Mouse (Mus musculus) G1E (cell line): Measurements from ENCODE around the gene Vat1. TPM values are rescaled to one million over a fixed set of nuclear protein-coding genes. Genes with fewer than 3 reads are reported as not detected.

ENCODE experiments used
- ATAC-seq: 2 replicates; pipeline ENCODE4 v1.8.0; 2016; ENCODE audit warnings: mild to moderate bottlenecking; ENCODE audit not compliant: insufficient number of reproducible peaks, poor library complexity, low FRiP score, severe bottlenecking; ENCODE audit errors: extremely low read depth
- DNase-seq: peaks from one replicate; pipeline ENCODE4 v3.0.0; 2012; ENCODE audit warnings: low spot score
- H3K27me3 ChIP-seq: 2 replicates; pipeline ENCODE4 v1.6.1; 2012; ENCODE audit warnings: mild to moderate bottlenecking, low read length, inconsistent platforms; ENCODE audit not compliant: insufficient read depth
- H3K36me3 ChIP-seq: replicated peaks from 2 replicates; pipeline ENCODE3; 2012; ENCODE audit warnings: mild to moderate bottlenecking, inconsistent platforms
- H3K4me1 ChIP-seq: 2 replicates; pipeline ENCODE4 v1.6.1; 2012; ENCODE audit warnings: low read depth, low read length, inconsistent platforms, mixed read lengths; ENCODE audit not compliant: insufficient read depth
- H3K4me3 ChIP-seq: 2 replicates; pipeline ENCODE4 v1.5.1; 2012; ENCODE audit warnings: low read depth, mild to moderate bottlenecking, inconsistent platforms, low read length, moderate library complexity, mixed read lengths
- H3K9me3 ChIP-seq: replicated peaks from 2 replicates; pipeline ENCODE4 v1.6.1; 2012; ENCODE audit warnings: inconsistent platforms
- CTCF ChIP-seq: IDR thresholded peaks from 2 replicates; pipeline ENCODE4 v1.5.1; 2012; ENCODE audit warnings: low read depth, low read length, inconsistent platforms, mixed read lengths
- GATA1 ChIP-seq: IDR thresholded peaks from 2 replicates; pipeline ENCODE4 v1.6.1; 2012; ENCODE audit warnings: borderline replicate concordance, low read length, inconsistent platforms, mixed read lengths
- GATA2 ChIP-seq: IDR thresholded peaks from 2 replicates; pipeline ENCODE4 v1.6.1; 2012; ENCODE audit warnings: low read depth, low read length, inconsistent platforms, borderline replicate concordance
- POLR2AphosphoS5 ChIP-seq: IDR thresholded peaks from 2 replicates; pipeline ENCODE4 v1.6.1; 2012; ENCODE audit warnings: low read depth, low read length, inconsistent platforms; ENCODE audit not compliant: insufficient replicate concordance
- TAL1 ChIP-seq: conservative IDR thresholded peaks from 2 replicates; pipeline ENCODE4 v1.6.1; 2012; ENCODE audit warnings: low read depth, low read length, inconsistent platforms, mixed read lengths
- polyA plus RNA-seq: library from polyadenylated mRNA; stranded (reverse); fragments of >175 nt; gene quantifications from 2 replicates; pipeline ENCODE4 v1.2.3, GENCODE M21; 2012
- total RNA-seq, 2 experiments: library from RNA; stranded (forward) in 1 of 2; stranded (reverse) in 1 of 2; fragments of 200-1000 nt in 1 of 2; fragments of >200 nt in 1 of 2; fragmentation: Nextera tagmentation in 1 of 2; gene quantifications; 2 replicates each; pipeline ENCODE4 v1.2.3; 2014 to 2017

The Vat1 gene
- total and polyA plus RNA-seq, 3 experiments, result 103 to 384 (median 238) TPM

DNA sequence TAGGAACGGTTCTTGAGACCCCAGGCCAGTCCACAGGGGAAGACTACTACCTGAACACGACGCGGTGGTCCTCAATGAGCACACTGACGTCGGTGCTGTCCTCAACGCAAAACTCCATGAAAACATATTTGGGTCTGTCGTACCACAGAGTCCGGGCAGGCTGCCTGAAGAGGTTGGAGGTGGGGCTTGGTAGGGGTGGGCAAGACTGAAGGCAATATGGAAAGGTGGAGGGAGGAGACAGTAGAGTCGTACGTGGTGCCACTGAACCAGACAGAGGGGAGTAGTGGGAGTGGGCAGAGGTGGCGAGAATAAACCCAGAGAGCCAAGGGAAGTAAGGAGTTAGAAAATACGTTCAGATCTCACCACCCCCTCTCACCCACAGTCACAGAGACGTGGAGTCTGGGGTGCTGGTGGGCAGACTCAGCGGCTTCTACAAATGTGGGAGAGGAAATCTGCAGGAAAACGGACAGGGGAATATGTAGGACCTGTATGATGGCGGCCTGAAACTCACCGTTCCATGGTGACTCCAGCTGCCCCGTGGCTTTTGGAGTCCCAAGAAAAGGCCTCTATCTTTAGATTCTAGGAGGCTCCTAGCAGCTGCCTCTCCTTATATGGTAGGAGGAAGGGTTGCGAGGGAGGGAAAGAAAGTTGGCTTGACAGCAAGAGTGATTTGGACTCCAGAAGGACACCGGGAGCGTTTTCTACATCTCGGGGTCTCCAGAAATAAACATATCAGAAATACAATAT, 41.8 kb downstream of the Vat1 start, which contains the start of gene Gm27029:
Gene Gm27029, minus strand, starts transcription at position 692 of the 747 bp plus-strand sequence.
- ATAC-seq (no peak), DNase-seq (no peak)
- no peaks in the 10 kb centered on the region for H3K9me3 ChIP-seq
- H3K4me3 ChIP-seq, result peak within 1 kb of the TSS; percentile 89
- H3K4me1 ChIP-seq, result peaks cover 49% of the 10 kb centered on the region
- no peaks in the 10 kb centered on the region for H3K27me3 ChIP-seq
- no peak for TF ChIP-seq POLR2AphosphoS5
- no peak for TF ChIP-seq GATA1
- no peak for TF ChIP-seq GATA2
- TF ChIP-seq TAL1, result no peak
- no peak for TF ChIP-seq CTCF
- H3K36me3 ChIP-seq, result peaks cover 20% of the 10 kb centered on the region

DNA sequence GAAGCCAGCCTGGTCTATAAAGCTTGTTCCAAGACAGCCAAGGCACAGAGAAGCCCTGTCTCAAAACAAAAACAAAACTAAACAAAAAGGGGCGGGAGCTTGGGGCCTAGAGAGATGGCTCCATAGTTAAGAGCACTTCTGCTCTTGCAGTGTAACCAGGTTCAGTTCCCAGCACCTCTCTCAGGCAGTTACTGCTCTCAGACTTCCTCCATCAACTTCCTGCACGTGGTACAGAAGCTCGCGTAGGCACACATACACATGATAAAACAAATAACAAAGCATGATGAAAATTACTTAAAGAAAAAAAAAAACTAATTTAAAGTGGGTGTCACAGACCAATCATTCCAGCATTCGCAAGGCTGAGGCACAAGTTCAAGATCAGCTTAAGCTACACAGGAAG, 45.9 kb downstream of the Vat1 start:
- H3K27me3 ChIP-seq, result no peaks in the 10 kb centered on the region
- H3K4me1 ChIP-seq, result peaks cover 50% of the 10 kb centered on the region
- DNase-seq, result no peak
- H3K4me3 ChIP-seq, result no peak overlapping the region
- no peak for ATAC-seq
- H3K36me3 ChIP-seq, result peaks cover 5% of the 10 kb centered on the region
- TF ChIP-seq TAL1, result no peak
- TF ChIP-seq POLR2AphosphoS5, result no peak
- TF ChIP-seq GATA2, result no peak
- no peak for TF ChIP-seq GATA1
- no peak for TF ChIP-seq CTCF
- H3K9me3 ChIP-seq, result no peaks in the 10 kb centered on the region

DNA sequence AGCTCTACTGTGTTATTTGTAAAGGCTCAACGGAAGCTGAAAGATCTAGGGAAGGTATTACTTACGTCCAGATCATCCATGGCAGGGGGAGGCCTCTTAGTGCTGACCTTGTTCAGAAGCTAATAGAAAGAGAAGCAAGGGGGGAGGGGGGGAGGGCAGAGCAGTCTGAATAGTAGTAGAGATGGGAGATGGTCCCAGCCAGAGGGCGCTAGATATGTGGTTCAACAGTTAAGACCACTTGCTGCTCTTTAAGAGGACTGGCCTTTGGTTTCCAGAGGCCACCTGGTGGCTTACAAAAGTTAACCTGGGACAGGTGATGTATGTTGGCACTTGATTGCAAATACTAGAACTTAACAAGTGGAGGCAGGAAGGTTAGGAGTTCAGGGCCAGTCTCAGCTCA, 46.4 kb downstream of the Vat1 start:
- DNase-seq (no peak), ATAC-seq (no peak)
- Histone ChIP-seq H3K36me3 (peaks cover 9% of the 10 kb centered on the region), H3K4me1 (peaks cover 49% of the 10 kb centered on the region), H3K4me3 (no peak overlapping the region), H3K9me3 (no peaks in the 10 kb centered on the region), H3K27me3 (no peaks in the 10 kb centered on the region)
- TF ChIP-seq CTCF, result no peak
- TF ChIP-seq GATA2, result no peak
- TF ChIP-seq GATA1, result no peak
- TF ChIP-seq TAL1, result no peak
- no peak for TF ChIP-seq POLR2AphosphoS5

DNA sequence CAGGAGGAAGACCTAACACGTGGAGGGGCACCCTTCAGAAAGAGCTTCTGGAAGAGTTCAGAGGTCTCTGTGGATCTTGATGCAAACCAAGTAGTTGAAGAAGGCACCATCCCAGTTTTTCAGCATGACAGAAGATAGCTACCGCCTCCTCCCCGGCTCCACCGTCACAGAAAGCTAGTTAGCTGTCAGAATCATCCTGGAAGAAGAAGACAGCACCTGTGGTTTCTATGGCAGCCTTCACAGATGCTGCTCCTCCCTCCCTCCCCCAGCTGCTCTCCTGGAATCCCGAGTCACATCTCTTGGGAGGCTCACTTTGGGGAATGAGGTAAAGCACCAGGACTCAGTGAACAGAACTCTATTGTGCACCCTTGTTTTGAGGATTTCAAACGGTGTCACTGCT, 47.0 kb downstream of the Vat1 start:
- no peak overlapping the region for H3K4me3 ChIP-seq
- no peak for ATAC-seq
- no peaks in the 10 kb centered on the region for H3K9me3 ChIP-seq
- no peaks in the 10 kb centered on the region for H3K27me3 ChIP-seq
- TF ChIP-seq POLR2AphosphoS5 (no peak), TAL1 (no peak), GATA2 (no peak), CTCF (no peak), GATA1 (no peak)
- H3K4me1 ChIP-seq, result peaks cover 43% of the 10 kb centered on the region
- H3K36me3 ChIP-seq, result peaks cover 14% of the 10 kb centered on the region
- no peak for DNase-seq

DNA sequence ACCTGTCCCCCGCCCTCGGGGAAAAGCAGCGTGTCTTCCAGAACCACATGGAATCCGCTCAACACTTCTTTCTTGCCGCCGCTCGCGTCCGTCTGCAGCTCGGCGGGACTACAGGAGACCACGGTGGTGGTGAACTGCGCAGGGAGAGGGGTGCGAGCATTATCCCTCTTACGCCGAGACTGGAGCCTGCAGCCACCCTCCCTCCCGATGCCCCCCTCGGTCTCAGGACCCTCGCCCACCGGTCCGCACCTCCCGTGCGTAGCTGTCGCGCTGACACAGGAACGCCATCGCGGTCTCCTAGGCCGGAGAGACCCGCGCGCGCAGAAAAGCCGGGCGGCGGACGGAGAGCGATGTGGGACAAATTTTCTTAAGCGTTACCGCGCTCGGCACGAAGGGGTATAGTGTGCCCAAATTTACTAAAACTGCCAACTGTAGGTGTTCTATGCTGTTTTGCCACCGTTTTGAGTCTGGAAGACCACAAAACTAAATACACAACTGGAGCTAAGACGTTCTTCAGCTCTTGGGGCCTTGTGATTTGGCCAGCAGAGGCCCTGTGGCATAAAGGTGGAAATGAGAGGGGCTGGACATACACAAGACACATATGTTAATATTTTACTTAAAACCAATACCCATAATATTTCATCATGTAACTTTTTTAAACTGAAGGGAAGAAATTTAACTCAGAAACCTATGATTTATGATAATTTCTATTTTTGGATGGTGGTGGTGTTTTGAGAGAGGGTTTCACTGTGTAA, 48.8 kb downstream of the Vat1 start, which contains the start of gene Aarsd1:
Gene Aarsd1, minus strand, starts transcription at position 515 of the 755 bp plus-strand sequence.
- peaks cover 31% of the 10 kb centered on the region for H3K36me3 ChIP-seq
- TF ChIP-seq CTCF, result no peak
- TF ChIP-seq TAL1, result no peak
- no peak for TF ChIP-seq GATA1
- no peak for TF ChIP-seq GATA2
- no peak for TF ChIP-seq POLR2AphosphoS5
- H3K4me3 ChIP-seq, result peak within 1 kb of the TSS; percentile 98
- peak; percentile 28 for ATAC-seq
- DNase-seq, result peak; percentile 50
- peaks cover 44% of the 10 kb centered on the region for H3K4me1 ChIP-seq
- no peaks in the 10 kb centered on the region for H3K9me3 ChIP-seq
- H3K27me3 ChIP-seq, result no peaks in the 10 kb centered on the region

GRCm38 (mm10) chr11:101416433-101417100, 49.5 kb downstream of the Vat1 start:
- TF ChIP-seq CTCF (no peak), GATA1 (no peak), POLR2AphosphoS5 (no peak), GATA2 (no peak), TAL1 (no peak)
- Histone ChIP-seq H3K4me1 (peaks cover 38% of the 10 kb centered on the region), H3K9me3 (no peaks in the 10 kb centered on the region), H3K27me3 (no peaks in the 10 kb centered on the region), H3K4me3 (peak overlapping the region; percentile 98), H3K36me3 (peaks cover 38% of the 10 kb centered on the region)
- DNase-seq (peak; percentile 46), ATAC-seq (no peak)
